Mouse (Mus musculus): ENCODE measurements around the gene Acta2. TPM values are rescaled to one million over a fixed set of nuclear protein-coding genes. Genes with fewer than 3 reads are reported as not detected.

Acta2 gene
- total RNA-seq, 2 experiments from 2014 or later, result 38.5 to 49.4 TPM

DNA sequence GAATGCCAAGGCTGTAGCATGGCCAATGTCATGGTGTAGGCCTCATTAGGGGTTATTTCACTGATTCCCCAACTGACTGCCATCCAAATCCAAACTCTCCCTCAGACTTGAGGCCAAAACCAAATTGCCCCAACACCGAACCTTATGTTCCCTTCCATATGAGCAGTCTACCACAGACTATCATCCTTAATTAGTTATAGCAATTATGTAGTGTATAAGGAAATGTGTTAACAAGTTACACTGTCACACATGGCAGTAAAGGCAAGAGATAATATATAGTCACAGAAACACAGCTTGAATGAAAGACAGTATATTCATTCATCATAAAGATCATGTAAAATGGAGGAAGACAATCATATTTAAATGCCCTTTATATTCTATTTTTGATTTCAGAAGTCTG lies 17.7 kb upstream of the Acta2 start:
- intact Hi-C loops (cut with DNase I), result no loop called here
- no peak for DNase-seq

- intact Hi-C loops (cut with DNase I), result no loop called here
These were observed 15.6 kb upstream of the Acta2 start for GRCm38 (mm10) chr19:34270824-34271464.

DNA sequence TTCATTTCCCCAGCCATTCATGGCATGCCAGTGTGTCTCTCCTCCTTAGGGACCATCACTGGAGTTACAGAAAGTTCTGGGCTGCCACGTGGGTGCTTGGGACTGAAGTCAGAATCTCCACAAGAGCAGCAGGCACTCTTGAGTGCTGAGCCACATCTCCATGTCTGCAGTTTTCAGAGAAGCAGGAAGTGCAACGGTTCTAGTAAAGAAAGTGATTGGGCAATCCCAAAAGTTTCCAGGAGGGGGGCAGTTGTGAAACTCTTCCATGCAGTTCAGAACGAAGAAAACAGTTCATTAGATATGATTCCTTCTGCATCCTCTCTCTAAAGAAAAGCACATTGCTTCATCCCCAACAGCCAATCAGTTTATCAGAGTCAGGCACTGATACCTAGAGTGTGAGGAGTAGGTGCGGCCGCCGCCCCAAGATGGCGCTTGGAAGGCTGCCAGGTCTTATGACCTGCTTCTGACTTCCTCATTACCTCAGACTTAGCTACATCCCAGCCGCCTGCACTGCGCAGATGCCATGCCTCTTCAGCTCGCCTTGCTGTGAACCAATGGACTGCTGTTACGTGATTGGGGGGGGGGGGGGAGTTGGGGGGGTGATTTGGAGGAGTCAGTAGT lies 14.8 kb upstream of the Acta2 start:
- no peak for DNase-seq
- intact Hi-C loops (cut with DNase I), result no loop called here

More at GRCm38 (mm10) chr19:34270824-34271464, 15.6 kb upstream of the Acta2 start:
- no peak for DNase-seq

- no peak for DNase-seq
- intact Hi-C loops (cut with DNase I), result no loop called here
These were observed 13.6 kb upstream of the Acta2 start for GRCm38 (mm10) chr19:34268991-34269390.

- intact Hi-C loops (cut with DNase I), result no loop called here
- DNase-seq, result no peak
These were observed 10.3 kb upstream of the Acta2 start for GRCm38 (mm10) chr19:34265604-34266193.

GRCm38 (mm10) chr19:34262273-34262974 lies 7.0 kb upstream of the Acta2 start:
- no peak for DNase-seq
- intact Hi-C loops (cut with DNase I), result no loop called here

DNA sequence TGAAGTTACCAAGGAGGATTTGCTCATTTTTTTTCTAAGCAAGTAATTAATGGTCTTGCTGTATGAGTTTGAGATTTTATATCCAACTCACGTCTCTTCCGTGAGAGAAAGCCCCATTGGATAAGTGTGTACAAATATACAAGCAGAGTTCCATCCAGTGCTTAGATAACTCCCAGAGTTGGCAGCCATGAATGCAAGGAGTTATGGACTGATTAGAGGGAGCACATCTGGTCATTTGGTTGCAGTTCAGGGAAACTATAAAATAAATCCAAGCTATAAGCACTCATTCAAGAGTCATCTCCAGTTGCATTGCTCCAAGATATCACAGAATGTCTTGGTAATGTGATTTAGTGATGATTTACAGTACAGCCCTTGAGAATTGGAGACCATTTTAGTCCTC lies 1.5 kb upstream of the Acta2 start:
- intact Hi-C loops (cut with DNase I), result no loop called here

DNA sequence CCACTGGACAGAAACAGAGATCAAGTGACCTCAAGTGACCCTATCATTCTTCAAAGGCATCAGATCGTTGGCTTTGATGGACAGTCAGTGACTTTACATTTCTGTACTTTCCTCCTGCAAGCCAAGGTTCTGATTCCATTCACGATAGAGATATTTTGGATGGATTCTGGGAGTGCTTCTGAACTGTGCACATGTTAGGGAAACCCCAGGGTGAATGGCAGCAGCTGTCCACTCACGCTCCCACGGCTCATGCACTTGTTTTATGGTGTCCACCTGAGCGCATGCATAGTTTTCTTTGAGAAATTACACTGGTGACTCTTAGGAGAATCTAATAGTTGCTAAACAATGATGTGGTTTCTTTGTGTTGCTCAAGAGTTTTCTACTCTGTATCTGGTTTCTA lies 759 bp upstream of the Acta2 start:
- intact Hi-C loops (cut with DNase I), result no loop called here
- no peak for DNase-seq

More for the DNA sequence above, 1.5 kb upstream of the Acta2 start:
- DNase-seq, result no peak

- intact Hi-C loops (cut with DNase I), result no loop called here
- DNase-seq, result peak in 1 of 2 experiments; percentile 11
These were observed 1.1 kb downstream of the Acta2 start for GRCm38 (mm10) chr19:34254101-34254879.

GRCm38 (mm10) chr19:34252450-34252849 lies 2.9 kb downstream of the Acta2 start:
- DNase-seq, result no peak
- intact Hi-C loops (cut with DNase I), result no loop called here

- intact Hi-C loops (cut with DNase I), result no loop called here
- no peak for DNase-seq
These were observed 3.5 kb downstream of the Acta2 start for GRCm38 (mm10) chr19:34251900-34252299.

DNA sequence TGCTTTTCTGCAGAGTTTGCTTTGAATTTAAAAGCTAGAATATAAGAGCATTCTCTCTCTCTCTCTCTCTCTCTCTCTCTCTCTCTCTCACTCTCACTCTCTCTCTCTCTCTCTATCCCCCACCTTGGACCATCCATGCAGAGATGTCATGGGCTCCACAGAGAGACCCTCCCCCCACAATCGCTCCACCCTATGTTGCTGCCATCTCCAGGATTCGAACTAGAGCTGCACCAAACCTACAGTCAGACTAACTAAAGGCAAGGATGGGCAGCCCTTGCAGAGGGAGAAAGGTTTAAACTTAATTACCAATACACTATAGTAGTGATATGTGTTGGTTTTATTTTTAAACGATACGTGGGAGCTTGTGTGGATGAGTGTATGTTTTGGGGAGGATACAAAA lies 4.8 kb downstream of the Acta2 start:
- no peak for DNase-seq
- intact Hi-C loops (cut with DNase I), result no loop called here

DNA sequence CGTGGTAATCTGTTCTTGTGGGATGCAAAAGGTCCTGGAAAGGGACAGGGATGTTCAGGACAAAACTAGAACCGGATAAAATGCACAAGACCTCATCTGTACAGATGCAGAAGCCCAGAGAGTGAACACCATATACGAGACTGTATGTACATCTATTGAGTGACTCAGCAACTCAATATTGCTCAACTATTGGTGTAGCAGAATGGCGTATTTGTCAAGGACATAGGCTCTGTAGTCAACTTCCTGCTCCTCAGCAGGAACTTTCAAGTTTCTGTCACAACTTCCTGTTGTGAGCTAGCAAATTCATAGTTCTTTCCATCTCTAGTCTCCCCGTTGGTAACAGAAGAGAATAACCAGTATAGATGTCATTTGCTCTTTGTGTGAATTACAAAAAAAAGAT lies 6.8 kb downstream of the Acta2 start:
- intact Hi-C loops (cut with DNase I), result loop anchor here (10.0 kb wide), 1 partner anchor 386 kb away; no protein-coding TSS in a partner anchor
- no peak for DNase-seq

DNA sequence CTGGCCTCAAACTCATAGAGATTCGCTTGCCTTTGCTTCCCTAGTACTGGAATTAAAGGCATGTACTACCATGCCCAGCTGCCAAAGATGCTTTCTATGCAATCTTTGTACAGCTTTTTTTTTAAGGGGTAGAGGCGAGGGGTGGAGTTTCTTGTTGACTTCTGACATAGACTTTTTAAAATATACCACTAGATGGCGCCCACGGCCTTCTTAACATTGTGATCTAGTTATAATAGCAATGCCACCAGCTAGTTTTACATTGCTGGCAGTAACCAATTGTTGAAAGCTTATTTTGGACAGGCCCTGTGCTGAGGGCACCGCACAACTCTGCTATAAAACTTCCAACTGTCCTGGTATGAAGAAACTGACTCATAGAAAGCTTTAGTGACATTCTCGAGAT lies 11.3 kb downstream of the Acta2 start:
- intact Hi-C loops (cut with DNase I), result loop anchor here (5.0 to 10.0 kb wide), 2 partner anchors 88 to 391 kb away; no protein-coding TSS in a partner anchor
- DNase-seq, result peak in 1 of 2 experiments; percentile 28

GRCm38 (mm10) chr19:34242925-34243324 lies 12.5 kb downstream of the Acta2 start:
- intact Hi-C loops (cut with DNase I), result loop anchor here (2.0 to 10.0 kb wide), 4 partner anchors 42 to 392 kb away; no protein-coding TSS in a partner anchor
- DNase-seq, result no peak

GRCm38 (mm10) chr19:34241247-34241915 lies 14.0 kb downstream of the Acta2 start:
- intact Hi-C loops (cut with DNase I), result loop anchor here (5.0 to 10.0 kb wide), 2 partner anchors 91 to 393 kb away; no protein-coding TSS in a partner anchor
- DNase-seq, result no peak

DNA sequence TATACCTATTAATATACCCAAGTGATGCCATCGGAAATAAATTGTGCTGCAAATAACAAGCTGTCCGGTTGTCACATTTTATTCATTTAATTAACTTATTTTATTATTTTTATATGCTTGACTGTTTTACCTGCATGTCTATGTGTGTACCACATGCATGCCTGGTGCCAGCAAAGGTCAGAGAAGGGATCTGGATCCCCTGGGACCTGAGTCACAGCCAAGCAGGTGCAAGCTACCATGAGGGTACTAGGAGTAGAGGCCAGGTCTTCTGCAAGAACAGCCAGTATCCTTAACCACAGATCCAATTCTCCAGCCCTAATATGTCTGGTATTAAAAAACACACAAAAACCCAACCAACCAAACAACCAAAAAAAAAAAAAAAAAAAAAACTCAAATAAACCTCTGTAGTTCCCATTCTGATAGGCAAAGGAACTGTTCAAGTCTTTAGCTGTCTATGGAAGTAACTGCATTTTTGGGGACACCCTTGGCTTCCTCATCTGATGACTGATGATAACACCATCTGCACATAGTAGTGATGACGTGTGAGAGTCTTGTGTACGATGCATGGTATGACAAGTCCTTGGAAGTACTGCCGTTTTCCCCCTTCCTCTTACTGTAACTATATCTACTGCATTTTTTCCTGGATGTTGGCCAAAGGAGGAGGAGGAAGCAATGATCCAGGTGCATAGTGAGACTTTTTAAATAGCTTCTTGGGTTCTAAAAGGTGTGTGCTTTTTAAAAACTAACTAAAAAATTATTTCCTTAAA lies 14.9 kb downstream of the Acta2 start:
- no peak for DNase-seq

DNA sequence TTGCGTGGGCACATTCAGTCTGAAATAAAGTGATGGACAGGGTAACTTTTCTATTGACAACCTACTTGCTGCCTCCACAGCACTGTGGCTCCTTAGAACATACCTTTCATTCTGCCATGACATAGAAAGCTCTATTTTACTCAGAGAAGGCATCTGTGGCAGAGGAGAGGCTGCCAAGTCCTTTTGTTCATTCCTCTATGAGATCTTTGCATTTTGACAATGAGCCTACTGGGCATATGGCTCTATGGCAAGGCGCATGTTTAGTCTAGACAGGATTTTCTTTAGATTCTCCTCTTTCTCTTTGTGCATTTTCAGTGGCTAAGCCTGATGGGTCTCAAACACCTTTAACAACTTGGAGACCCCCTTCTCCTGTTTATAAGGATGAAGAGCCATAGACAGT lies 17.6 kb downstream of the Acta2 start:
- intact Hi-C loops (cut with DNase I), result no loop called here
- no peak for DNase-seq

More for the DNA sequence above, 14.9 kb downstream of the Acta2 start:
- intact Hi-C loops (cut with DNase I), result loop anchor here (5.0 to 10.0 kb wide), 2 partner anchors 92 to 394 kb away; no protein-coding TSS in a partner anchor

- intact Hi-C loops (cut with DNase I), result no loop called here
- DNase-seq, result no peak
These were observed 19.3 kb downstream of the Acta2 start for GRCm38 (mm10) chr19:34236049-34236448.
